Mouse (Mus musculus) CD8-positive naive resting alpha-beta T cell, adult 57 days (primary cell): ENCODE results near the gene Vmn2r99. TPM values are rescaled to one million over a fixed set of nuclear protein-coding genes. Genes with fewer than 3 reads are reported as not detected.

ENCODE experiments used
- total RNA-seq: library from RNA; stranded (reverse); gene quantifications from one replicate; pipeline ENCODE4 v1.2.4, GENCODE M21; 2023

The Vmn2r99 gene
- not detected for total RNA-seq

GRCm38 (mm10) chr17:19361649-19362048 is at the start of gene Vmn2r99:
TSS of gene Vmn2r99 (plus strand) at chr17:19361949.

Other genes starting within 250 kb of the Vmn2r99 start
- not detected for gene Vmn2r100, start 142.8 kb downstream of the Vmn2r99 start, total RNA-seq
- gene Vmn2r101, start 215.3 kb downstream of the Vmn2r99 start, total RNA-seq: not detected